Mouse (Mus musculus) embryonic stem cell, embryonic (primary cell): ENCODE results near the gene Gm20388.

Experiments
- CTCF ChIA-PET, 4 experiments: fragments of 300-600 bp in 2 of 4; fragments of 350-600 bp in 2 of 4; sonication (Branson Sonifier 250); formaldehyde crosslinking; loops; one replicate each; lab custom pipeline; 2022; ENCODE audit warnings: inconsistent platforms in 2 of 4; lab: Charles Lee
- POLR2A ChIA-PET, 4 experiments: fragments of 300-600 bp in 2 of 4; fragments of 350-600 bp in 2 of 4; sonication (Branson Sonifier 250); formaldehyde crosslinking; loops; one replicate each; lab custom pipeline; 2022; ENCODE audit warnings: antibody characterized with exemption in 4 of 4, inconsistent platforms in 1 of 4; lab: Charles Lee

Gm20388 gene

DNA sequence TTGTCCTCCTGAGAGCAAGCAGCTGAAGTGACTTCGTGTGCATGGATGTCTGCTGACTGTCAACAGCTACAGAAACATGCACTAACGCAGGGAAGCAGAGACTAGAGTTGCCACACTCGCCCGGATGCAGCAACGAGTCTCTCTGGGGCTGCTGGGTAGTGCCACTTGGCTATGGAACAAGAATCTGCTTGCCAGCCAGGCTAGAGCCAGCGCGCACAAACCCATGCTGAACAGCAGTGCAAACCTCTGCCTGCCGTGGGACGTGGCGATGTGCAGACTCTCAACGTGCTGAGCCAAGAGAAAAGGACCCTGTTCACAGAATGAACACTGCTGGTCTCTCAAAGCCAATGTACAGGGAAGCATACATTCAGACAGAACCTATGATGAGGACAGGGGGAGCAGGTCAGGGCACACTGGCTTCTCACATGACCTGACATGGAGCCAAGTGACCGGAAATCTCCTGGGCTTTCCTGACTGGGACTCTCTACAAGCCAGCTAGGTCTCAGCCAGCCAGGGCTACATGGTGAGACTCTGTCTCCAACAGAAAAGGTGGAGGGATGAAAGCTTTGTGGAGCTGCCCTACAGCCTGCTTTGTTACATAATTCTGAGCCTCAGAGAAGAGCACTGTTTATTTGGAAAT, 1901.4 kb downstream of the Gm20388 start:
- CTCF ChIA-PET: interaction anchor here in 1 of 4 experiments (0.6 kb wide), 2 partner anchors 219 to 1501 kb away, joined by 3 read pairs; no protein-coding TSS in a partner anchor
- POLR2A ChIA-PET: interaction anchor here in 2 of 4 experiments (1.3 to 1.5 kb wide), 2 partner anchors 10 to 60 kb away, joined by 3 read pairs; no protein-coding TSS in a partner anchor

DNA sequence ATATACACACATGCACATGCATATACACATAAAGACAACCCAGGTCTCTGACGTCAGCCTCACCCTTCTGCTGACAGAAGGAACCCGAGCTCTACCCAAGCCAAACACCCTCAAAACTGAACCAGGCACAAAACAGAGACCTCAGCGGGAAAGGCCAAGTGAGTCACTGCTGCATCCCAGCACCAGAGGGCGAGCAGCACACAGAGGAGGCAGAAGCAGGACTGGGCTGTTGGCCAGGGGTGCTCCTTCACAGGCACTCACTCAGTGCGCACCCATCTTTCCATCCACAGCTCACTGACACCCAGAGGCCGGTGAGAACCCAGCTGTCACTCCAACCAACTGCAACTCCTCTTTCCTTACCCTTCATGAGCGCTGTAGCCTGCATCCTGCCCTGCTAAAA, 1907.6 kb downstream of the Gm20388 start:
- ChIA-PET CTCF (interaction anchor here in 1 of 4 experiments (0.9 kb wide), 1 partner anchor 267 kb away, joined by 3 read pairs; no protein-coding TSS in a partner anchor), POLR2A (interaction anchor here in 2 of 4 experiments (1.0 to 1.9 kb wide), 3 partner anchors 10 kb away, joined by 3 to 7 read pairs (median 3); no protein-coding TSS in a partner anchor)

DNA sequence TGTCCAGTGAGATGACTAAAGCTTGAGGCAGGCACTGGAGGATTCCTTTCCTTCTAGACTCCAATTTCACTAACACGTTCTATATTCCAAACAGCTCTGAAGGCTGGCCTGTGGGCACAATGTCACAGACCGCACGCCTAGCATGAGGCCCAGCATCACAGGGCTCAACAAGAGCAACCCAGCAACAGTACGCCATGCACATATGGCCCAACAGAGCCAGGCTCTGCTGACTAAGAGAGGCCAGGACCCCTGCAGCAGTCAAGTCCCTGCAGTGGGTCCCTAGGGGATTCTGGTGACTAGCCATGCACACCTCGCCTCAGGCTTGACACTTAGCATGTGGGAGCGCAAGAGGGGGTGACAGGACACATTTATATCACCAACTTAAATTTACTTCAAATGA, 1910.2 kb downstream of the Gm20388 start:
- ChIA-PET POLR2A (interaction anchor here in 2 of 4 experiments (1.6 kb wide), 3 partner anchors 9 to 30 kb away, joined by 3 to 6 read pairs (median 5); no protein-coding TSS in a partner anchor), CTCF (no interaction called here)

DNA sequence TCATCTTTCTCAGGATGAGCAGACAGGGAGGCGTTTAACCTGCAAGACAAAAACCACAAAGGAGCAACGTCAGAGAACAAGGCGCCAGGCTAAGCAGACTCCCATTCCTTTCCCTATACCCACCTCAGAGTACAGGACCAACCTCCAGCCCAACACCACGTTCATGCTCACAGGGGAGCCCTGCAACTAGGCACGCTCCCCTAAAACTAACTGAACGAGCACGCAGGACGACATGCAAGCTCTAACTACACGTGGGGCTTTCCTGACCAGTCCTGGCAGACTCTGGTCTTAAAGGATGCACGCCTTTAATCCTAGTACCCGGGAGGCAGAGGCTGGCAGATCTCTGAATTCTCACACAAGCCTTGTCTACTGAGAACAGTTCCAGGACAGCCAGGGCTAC, 1910.7 kb downstream of the Gm20388 start:
- ChIA-PET CTCF (interaction anchor here in 1 of 4 experiments (0.6 kb wide), 1 partner anchor 289 kb away, joined by 5 read pairs; no protein-coding TSS in a partner anchor), POLR2A (interaction anchor here in 2 of 4 experiments (1.1 to 1.6 kb wide), 3 partner anchors 29 to 103 kb away, joined by 4 to 6 read pairs (median 5); no protein-coding TSS in a partner anchor)

DNA sequence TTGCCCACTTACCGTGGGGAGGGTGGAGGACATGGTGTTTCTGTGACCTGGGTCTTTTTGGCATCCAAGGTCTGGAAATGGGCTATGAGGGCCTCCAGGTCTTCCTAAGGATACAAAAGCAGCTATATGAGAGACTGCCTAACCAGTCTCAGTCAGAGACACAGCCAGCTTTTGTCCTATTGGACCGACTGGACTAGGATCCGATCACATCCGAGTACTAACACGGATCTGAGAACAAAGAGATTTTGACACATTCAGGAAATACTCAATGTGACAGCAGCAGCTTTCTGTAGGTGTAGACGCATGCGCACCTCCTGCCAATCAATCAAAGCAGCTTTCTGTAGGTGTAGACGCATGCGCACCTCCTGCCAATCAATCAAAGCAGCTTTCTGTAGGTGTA, 1911.1 kb downstream of the Gm20388 start:
- POLR2A ChIA-PET: interaction anchor here in 3 of 4 experiments (0.6 to 1.6 kb wide), 6 partner anchors 8 to 107 kb away, joined by 3 to 6 read pairs (median 4); no protein-coding TSS in a partner anchor
- CTCF ChIA-PET: interaction anchor here in 1 of 4 experiments (0.6 kb wide), 1 partner anchor 289 kb away, joined by 5 read pairs; no protein-coding TSS in a partner anchor

DNA sequence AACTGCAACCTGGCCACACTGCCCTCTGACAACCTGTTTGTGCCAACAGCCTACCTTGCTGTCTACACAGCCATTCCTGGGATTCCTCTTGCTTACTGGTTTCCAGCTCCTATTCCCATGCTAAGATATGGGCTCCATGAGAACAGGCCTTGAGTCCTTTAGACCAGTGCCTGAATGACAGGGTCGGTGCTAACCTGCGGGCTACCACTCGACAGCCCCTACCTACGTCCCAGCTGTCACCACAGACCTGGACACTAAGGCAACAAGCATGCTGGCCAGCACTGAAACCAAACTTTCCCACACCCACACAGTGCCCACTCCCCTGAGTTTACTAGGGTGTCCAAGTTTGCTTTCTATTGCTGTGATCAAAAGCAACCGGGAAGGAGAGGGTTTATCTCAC, 1917.1 kb downstream of the Gm20388 start:
- ChIA-PET POLR2A (interaction anchor here in 2 of 4 experiments (1.0 to 6.2 kb wide), 12 partner anchors 8 to 237 kb away, joined by 3 to 91 read pairs (median 5); partner anchors contain the start of gene Map1lc3b (in 1 of the 2)), CTCF (interaction anchor here in 1 of 4 experiments (1.2 kb wide), 1 partner anchor 14 kb away, joined by 3 read pairs; no protein-coding TSS in a partner anchor)

DNA sequence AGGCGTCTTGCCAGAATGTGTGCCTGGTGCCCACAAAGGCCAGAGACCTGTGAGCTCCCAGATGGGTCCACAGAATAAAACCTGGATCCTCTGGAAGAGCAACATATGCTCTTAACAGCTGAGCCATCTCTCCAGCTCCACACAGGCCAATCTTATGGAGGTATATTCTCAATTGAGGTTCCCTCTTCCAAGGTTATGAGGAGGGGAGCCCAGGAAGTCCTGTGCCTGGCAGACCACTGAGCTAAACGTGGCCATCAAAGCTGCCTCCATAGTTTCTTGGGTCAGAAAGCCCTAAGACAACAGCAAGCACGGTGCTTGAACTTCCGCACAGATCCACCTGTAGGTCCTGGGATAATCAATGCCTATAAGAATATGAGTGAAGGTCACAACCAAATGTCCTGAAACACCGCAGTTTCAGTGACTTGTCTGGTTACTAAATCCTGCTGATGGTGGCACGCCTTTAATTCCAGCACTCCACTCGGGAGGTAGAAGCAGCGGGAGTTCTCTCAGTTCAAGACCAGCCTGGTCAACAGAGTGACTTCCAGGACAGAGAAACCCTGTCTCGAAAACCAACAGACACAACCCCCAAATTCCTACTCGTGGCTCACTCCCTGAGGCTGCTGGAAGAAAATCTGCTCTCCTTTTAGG, 1917.9 kb downstream of the Gm20388 start:
- POLR2A ChIA-PET: interaction anchor here in 2 of 4 experiments (1.1 to 6.2 kb wide), 12 partner anchors 9 to 238 kb away, joined by 3 to 91 read pairs (median 6); partner anchors contain the start of gene Map1lc3b (in 1 of the 2)
- CTCF ChIA-PET: interaction anchor here in 1 of 4 experiments (1.2 kb wide), 1 partner anchor 13 kb away, joined by 3 read pairs; no protein-coding TSS in a partner anchor

DNA sequence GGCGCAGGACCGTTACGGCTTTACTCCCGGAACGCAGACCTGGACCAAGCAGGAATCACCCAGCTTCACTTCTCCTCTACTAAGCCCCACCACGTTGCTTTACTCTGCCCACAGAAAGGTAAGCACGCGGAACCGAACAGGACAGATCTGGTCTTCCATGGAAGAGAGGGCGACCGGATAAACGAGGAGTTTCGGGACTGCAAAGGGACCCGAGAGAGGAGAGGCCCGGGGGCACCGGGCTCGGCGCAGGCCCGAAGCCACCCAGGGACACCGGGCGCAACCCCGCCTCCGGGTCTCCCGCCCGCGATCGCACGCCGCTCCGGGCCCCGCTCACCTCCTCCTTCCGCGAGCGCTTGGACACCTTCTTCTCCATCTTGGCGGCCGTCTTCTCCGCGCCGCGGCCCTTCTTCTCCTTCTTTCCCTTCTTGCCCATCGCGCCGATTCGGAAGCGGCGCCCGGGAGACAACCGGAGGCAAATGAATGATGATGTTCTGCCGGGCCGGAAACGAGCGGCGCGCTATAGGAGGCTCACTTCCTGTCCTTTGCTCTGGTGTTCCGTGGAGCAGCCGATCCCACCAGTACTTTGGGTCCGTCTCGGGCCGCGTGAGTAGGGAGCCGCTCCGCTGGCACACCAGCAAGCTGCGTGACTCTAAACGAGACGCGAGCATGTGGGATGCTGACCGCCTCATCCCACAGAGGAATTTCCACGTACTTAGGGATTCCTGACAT, 1918.6 kb downstream of the Gm20388 start, which contains the start of gene Klhdc4:
Klhdc4 (minus strand) TSS at position 522 of the 729 bp plus-strand sequence.
- CTCF ChIA-PET: interaction anchor here in 3 of 4 experiments (0.6 to 3.3 kb wide), 12 partner anchors 12 to 535 kb away, joined by 3 to 16 read pairs (median 4); no protein-coding TSS in a partner anchor
- POLR2A ChIA-PET: interaction anchor here (0.6 to 6.2 kb wide), 37 partner anchors 9 to 760 kb away, joined by 3 to 91 read pairs (median 3); partner anchors contain the start of genes Map1lc3b (in 1 of the 4) and Slc7a5 (in 1 of the 4)

DNA sequence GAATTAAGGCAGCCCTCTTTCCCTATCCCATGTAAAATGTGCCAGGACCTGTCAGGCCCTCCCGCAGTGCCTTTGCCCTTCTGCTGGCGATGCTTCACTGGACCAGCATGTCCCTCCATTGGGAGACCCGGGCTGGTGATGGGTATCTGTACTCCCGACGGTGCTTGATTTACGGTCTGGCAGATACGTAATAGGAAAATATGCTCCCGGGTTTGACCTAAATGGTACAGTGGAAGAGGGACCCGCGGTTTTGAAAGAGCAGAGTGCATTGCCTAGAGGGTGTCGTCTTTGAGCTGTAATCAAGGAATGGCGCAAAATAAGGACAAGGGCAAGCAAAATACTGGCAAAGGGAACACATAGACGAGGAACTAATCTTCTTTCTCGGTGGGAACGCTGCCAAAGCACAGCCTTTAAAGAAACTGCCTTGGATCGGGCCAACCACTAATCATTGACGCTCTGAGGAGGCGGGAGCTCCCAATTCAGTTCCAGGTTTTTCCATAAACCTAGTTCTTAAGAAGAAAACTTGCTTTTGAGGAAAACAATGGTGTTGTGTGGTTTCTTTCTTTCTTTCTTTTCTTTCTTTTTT, 1919.2 kb downstream of the Gm20388 start:
- ChIA-PET CTCF (interaction anchor here in 3 of 4 experiments (0.6 to 3.3 kb wide), 12 partner anchors 11 to 534 kb away, joined by 3 to 16 read pairs (median 4); no protein-coding TSS in a partner anchor), POLR2A (interaction anchor here (0.6 to 6.2 kb wide), 40 partner anchors 8 to 936 kb away, joined by 3 to 91 read pairs (median 3); partner anchors contain the start of gene Slc7a5 (in 1 of the 4))

DNA sequence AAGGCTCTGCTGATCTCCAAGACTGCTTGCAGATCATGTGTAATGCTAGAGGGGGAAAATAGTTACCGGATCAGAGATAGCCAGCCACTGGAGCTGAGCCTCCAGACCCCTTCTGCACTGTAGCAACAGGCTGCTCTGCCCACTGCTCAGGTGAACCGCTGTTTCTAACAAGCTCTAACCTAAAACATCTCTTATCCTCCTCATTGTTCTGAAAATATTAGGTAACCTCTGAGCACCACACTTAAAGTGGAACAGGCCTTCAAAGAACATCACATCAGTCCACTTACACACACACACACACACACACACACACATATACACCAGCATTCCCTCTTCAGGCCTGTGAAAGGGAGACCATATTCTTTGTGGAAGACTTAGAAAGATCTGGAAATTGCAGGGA, 1921.4 kb downstream of the Gm20388 start:
- POLR2A ChIA-PET: interaction anchor here (0.6 to 6.2 kb wide), 21 partner anchors 9 to 1199 kb away, joined by 3 to 91 read pairs (median 4); partner anchors contain the start of gene Slc7a5 (in 1 of the 4)
- CTCF ChIA-PET: interaction anchor here (0.5 to 3.3 kb wide), 25 partner anchors 9 to 716 kb away, joined by 3 to 60 read pairs (median 4); no protein-coding TSS in a partner anchor

DNA sequence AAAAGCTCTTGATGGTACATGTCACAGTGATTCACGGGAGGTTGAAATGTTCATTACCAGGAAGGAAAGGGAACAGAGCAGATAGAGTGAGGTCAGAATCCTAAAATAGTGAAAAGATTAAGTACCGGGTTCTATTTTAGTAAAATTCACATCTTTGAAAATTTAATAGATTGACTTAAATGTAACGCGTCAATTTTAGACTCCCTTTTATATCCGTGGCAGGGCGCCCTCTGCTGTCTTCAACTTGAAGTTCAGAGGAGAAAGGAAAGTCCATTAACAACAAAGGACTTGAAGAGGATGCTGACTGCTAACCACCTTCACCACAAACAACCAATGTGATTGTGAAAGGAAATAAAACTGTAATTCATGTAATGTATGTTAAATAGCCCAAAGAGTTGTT, 1921.9 kb downstream of the Gm20388 start:
- CTCF ChIA-PET: interaction anchor here (0.5 to 3.3 kb wide), 25 partner anchors 9 to 715 kb away, joined by 3 to 60 read pairs (median 4); no protein-coding TSS in a partner anchor

DNA sequence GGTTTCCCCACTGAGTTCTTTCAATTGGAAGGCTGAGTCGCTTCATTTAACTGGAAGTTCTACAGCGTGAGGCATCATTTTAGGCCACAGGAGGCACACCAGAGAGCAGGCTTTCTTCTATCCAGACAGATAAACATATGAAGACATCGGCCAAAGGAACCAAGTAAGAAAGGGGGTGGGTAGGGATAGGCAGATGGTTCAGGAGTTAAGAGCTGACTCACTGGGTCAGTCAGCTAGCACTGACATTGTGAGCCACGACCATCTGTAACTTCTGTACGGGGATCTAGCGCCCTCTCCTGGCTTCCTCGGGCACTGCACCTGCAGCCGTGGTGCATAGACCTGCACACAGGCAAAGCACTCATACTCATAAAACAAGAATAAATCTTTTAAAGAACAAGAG, 1930.6 kb downstream of the Gm20388 start:
- ChIA-PET POLR2A (interaction anchor here (0.6 to 72.3 kb wide), 25 partner anchors 9 to 436 kb away, joined by 3 to 3941 read pairs (median 5); partner anchors contain the start of genes Klhdc4 (in 4 of the 4), Slc7a5 (in 2 of the 4) and Map1lc3b (in 1 of the 4)), CTCF (interaction anchor here (0.6 to 2.9 kb wide), 30 partner anchors 9 to 890 kb away, joined by 3 to 60 read pairs (median 5); partner anchors contain the start of gene Klhdc4 (in 2 of the 4))

More for the DNA sequence above, 1921.9 kb downstream of the Gm20388 start:
- POLR2A ChIA-PET: interaction anchor here (0.6 to 6.2 kb wide), 17 partner anchors 9 to 1200 kb away, joined by 3 to 91 read pairs (median 4); partner anchors contain the start of gene Slc7a5 (in 1 of the 4)

DNA sequence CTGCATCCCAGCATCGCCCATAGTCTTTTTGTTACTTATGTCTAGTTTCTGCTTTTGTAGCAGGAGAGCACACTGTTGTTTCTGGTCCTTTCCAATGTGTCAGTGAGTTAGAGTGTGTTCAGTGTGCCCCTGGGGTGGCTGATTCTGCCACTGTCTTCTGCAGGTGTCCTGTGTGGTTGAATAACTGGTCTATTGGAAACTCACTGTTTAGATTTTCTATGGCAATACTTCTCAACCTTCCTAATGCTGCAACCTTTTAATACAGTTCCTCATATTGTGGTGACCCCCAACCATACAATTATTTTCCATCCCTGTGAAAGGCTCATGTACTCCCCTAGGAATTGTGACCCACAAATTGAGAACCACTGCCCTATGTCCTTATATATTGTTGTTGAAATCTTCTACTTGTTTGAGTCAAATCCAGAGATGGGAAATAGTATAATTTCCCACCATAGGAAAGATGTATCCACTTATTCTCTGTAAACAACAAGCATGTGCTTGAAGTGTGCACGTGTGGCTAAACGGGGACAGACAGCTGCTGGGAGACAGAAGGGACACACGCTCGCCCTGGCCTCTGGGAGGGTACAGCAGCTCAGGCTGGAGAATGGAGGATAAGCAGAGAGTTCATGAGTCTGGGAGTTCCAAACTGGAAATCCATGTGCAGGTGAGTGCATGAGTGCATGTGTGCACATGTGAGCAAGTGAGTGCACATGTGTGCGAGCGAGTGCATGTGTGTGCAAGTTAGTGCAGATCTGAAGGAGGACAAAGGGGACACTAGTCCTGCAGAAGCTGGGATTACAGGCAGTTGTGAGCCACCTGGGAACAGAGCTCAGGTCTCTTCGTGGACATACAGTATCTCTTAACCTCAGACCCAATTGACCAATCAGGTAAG, 1931.7 kb downstream of the Gm20388 start:
- POLR2A ChIA-PET: interaction anchor here (0.5 to 72.3 kb wide), 21 partner anchors 8 to 982 kb away, joined by 3 to 3941 read pairs (median 6); partner anchors contain the start of genes Klhdc4 (in 3 of the 4), Slc7a5 (in 2 of the 4) and Map1lc3b (in 1 of the 4)
- CTCF ChIA-PET: interaction anchor here (0.6 to 2.9 kb wide), 20 partner anchors 8 to 193 kb away, joined by 3 to 60 read pairs (median 6); no protein-coding TSS in a partner anchor

DNA sequence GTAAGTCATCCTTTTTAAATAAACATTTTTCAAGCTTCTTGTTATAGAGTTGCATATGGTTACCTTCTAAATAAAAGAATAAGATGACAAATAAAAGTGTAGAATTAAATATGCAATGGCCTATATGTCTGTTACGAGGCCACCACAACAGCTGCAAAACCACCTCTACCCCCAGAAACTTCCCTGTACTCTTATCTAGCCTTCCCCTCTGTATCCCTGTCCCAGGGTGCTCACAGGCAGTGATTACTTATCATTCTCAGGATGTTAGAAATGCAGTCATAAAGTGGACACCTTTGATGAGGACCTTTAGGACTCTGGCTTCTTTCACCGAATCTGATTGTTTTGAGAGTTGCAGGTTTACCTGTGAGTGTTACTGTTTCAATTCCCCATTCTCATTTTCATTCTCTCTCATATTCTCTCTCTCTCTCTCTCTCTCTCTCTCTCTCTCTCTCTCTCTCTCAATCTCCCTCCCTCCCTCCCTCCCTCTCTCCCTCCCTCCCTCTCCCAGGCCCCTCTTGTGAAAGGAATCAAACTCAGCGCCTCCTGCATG, 1932.6 kb downstream of the Gm20388 start:
- CTCF ChIA-PET: interaction anchor here (0.7 to 2.9 kb wide), 8 partner anchors 11 to 228 kb away, joined by 3 to 52 read pairs (median 6); no protein-coding TSS in a partner anchor
- POLR2A ChIA-PET: interaction anchor here in 3 of 4 experiments (0.5 to 72.3 kb wide), 9 partner anchors 8 to 218 kb away, joined by 3 to 3941 read pairs (median 6); partner anchors contain the start of genes Klhdc4 (in 1 of the 3) and Slc7a5 (in 1 of the 3)

DNA sequence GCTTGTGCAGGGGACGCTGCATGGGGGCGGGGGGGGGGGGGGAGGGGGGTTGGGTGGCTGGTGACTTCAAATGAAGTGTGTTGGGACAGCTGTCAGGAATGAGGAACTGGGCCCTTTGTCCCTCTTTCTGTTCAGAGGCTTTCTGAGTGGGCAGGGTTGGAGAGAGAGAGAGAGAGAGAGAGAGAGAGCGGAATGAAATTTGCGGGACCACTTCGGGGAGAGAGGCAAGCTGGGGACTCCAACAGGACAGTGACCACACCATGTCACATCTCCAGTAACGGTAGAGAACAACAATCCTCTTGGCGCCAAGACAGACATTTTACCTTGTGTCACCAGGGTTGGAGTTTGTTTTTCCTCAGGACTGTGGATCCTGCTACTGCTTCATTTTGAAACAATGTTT, 1934.1 kb downstream of the Gm20388 start:
- POLR2A ChIA-PET: interaction anchor here (0.7 to 72.3 kb wide), 7 partner anchors 13 to 63 kb away, joined by 3 to 3941 read pairs (median 4); partner anchors contain the start of genes Slc7a5 (in 2 of the 4) and Klhdc4 (in 1 of the 4)
- CTCF ChIA-PET: interaction anchor here in 2 of 4 experiments (0.6 to 2.2 kb wide), 4 partner anchors 13 to 197 kb away, joined by 3 to 8 read pairs (median 4); no protein-coding TSS in a partner anchor
